Mouse (Mus musculus): ENCODE data around the gene Zdhhc4.
A peak's percentile ranks its signal among the peaks of the same experiment; 100 is the strongest.

Zdhhc4 gene

DNA sequence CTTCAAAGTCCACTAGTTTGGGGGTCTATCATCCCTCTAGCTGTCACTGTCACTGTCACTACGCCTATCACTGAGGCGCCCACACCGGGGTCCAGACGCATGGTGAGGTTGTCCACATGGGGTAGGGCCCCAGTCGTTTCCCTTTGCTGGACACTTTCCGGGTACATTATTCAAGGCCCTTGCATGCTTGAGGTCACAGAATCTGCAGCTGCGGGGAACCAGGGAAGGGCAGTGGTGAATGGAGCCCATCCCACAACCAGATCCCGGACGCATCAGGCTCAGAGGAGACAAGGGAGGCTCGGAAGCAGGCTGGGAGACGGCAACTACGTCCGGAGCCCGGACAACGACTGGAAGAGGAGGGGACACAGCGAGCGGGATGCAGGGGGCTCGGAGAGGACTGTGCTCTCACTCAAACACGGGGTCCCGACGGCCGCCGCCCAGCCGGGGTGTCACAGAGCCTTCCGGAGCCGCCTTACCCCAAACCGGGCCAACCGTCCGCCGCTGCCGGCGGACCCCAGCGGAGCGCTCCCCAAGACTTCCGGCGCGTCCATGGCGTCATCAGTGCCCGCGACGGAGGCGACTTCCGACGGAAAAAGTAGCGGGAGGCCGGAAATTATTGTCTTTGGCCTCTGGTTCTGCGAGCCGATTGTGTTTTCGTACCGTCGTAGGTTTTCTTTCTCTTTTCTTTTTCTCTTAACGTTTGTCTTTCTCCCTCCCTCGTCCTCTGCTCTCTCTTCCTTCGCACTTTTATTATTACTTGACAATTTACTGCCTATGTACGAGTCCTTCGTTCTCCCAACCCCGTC is at the start of gene Zdhhc4:
Gene Zdhhc4 (minus strand): TSS at position 567 of the 806 bp plus-strand sequence.
- peak; percentile 92 for DNase-seq

DNA sequence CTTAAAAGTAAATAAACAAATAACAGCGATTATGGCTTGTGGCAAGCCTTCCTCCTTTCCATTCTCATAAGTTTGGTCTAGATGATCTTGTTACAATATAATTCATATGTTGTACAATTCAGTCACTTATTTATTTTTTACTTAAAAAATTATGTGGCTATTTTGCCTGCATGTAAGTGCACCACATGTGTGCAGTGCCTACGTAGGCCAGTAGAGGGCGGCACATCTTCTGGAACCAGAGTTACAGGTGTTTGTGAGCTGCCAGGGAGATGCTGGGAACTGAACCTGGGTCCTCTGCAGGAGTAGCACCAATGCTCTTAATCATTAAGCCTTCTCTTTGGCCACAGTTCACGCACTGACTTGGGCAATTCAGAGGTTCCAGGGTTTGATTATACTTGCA is 47.1 kb upstream of the Zdhhc4 start:
- no peak for DNase-seq

DNA sequence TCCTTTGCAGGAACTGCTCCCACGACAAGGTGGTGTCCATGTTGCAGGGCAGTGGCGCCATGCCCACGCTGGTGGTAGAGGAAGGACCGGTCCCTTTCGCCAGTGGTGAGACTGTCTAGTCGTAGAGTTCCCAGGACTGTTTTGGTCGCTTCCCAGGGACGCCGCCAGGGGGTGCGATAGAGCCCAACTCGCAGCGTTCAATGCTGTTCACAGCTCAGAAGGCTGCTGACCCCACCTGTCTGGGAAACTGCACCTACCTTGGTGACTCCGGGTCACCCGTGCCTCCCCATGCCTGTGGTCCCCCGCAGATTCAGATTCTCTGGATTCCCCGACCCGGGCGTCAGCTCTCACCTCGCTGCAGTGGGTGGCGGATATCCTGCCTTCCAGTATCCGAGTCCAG is 46.2 kb upstream of the Zdhhc4 start:
- DNase-seq: peak; percentile 63

DNA sequence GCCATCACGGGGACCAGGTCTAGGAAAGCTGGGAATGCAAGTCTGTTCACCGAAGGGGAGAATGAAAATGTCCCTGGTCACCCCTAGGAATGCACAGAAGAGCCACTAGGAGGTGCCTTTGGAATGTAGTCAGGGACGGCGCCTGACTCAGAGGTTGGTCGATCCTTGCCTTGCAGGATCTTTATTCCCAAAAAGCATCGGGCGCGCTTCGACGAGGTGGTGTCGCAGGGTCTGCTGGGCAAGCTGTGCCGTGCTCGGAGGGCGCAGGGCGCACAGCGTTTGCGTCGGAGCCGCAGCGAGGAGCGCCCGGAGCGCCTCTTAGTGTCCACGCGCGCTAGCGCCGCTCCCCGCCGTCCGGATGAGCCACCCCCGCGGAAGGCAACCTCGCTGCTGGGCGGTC is 43.8 kb upstream of the Zdhhc4 start:
- DNase-seq: no peak

DNA sequence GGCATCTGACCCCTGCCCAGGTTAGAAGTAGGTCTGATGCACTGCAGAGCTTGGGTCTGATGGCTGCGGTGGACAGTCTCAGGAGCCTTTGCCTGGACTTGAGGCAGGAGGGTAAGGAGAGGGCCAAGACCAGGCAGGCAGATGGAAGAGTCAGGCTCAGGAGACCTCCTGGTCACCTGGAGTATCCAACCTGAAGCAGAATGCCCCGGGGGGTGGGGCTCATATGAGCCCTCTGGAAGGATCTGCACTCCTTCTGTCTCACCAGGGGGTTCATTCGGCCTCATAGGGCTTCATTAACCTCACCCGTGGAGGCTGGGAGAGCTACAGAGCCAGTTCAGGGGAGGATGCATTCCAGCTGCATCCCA is 42.1 kb upstream of the Zdhhc4 start:
- DNase-seq: no peak

DNA sequence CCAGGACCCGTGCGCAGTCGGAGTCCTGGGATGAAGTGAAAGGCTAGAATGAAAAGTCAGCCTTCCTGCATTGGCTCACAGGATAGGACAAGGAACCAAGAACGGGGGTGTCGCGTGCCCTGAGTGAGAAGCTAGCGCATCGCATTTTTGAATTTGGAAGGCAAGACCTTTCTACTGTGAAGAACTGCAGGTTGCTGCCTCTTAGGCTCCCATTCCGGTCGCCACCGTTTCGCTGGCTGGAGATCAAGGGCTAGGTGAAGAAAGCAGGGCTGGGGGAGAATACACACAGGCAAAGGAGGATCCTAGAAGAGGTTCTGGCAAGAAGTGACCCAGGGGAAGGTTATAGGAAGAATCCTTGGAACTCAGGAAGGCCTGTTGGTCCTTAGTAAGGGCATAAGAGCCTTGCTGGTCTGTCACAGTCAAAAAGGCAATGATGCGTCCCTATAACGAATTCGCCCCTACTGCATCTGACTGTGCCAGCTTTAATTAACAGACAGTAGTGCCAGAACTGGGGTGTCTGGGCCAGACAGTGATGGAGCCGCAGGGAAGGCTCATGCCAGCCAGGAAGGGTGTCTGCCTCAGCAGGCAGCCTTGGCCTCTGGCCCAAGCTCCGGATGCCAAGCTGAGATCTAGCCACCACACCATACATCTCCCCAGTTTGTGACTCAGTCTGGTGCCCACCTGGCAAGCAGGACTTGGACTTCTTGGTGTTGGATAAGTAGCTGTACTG is 41.5 kb upstream of the Zdhhc4 start:
- no peak for DNase-seq

DNA sequence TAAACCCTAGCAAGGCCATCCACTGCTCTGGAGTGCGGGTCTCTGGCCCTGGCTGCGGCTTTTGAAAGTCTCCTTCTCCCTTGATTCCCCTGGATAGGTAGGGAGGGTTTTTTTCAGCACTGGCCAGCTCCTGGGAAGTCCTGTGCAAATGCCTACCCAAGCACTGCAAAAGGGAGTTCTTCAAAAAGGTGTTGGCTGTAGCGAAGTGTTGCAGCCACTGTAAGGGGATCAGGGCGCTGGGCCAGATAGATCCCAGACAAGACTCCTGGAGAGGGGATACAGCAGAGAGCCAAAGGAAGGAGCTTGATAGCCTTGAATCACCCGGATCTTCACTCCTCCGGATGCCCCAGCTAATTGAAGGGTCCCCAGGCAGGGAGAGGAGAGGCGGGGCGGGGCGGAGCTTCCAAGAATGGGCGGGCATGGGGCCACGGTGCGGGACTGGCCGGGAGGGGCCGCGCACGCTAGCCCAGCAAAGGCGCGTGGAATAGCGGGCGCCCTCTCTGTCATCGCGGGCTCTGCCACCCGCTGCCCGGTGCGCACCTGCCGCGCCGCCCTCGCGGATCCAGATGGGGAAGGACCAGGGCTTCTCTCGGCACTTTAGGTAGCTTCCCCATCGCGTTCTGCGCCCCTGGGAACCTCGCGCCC is 40.7 kb upstream of the Zdhhc4 start:
- DNase-seq: no peak

DNA sequence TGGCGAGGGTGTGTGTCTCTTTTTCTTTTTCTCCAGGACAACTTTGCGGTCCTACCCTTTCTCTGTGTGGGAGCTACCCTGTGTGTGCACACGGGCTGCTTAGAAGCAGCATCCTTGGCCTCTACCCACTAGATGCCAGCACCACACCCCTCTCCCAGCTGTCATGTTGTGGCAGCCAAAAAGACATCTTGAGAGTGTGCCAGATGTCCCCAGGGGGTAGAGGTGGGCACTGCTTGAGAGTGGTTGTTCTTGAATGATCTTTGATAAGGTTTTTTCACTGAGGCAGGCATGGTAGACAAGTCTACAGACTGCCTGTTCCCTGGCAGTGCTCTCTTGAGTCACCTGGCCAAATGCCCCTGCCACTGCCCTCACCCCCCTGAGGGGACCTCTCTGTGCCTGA is 38.9 kb upstream of the Zdhhc4 start:
- no peak for DNase-seq

DNA sequence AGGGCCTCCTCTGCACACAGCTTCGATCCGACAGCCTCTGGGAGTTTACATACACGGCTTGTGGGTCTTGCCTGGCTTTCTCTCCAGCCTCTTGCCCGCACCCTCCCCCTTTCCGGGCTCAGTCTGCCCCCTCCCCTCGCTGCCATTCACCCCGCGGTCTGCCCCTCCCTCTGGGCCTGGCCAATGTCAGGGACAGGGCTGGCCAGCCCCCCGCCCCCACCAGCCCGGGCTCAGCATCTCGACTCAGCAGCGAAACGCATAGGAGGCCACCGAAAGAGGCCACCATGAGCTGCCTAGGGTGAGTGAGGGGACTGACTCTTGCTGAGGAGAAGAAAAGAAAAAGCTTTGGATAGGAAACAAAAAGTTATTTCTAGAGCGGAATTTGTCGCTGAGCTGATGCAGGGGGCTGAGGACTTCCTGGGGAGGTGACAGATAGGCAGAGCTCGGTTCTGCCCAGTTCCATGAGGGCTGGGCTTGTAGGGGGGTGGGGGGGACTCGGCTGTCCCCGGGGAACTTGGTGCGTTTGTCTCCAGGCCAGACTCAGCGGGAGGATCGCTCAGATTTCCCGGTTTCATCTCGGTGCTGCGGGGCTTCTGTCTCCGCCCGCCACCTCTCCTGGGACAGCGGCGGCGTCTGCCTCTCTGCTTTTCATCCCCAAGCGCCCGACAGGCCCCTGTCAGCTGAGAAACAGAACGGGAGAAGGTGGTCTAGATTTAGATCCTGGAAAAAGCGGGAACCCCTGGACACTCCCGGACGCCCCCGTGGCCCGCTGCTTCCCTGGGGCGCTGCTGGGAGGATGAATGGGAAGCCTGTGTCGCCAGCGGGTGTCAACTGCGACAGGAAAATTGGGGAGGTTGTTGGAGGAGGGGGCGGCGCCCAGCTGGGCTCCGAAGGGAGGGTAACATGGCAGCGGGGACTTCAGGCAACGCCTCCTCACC is 34.9 kb upstream of the Zdhhc4 start:
- DNase-seq: no peak

DNA sequence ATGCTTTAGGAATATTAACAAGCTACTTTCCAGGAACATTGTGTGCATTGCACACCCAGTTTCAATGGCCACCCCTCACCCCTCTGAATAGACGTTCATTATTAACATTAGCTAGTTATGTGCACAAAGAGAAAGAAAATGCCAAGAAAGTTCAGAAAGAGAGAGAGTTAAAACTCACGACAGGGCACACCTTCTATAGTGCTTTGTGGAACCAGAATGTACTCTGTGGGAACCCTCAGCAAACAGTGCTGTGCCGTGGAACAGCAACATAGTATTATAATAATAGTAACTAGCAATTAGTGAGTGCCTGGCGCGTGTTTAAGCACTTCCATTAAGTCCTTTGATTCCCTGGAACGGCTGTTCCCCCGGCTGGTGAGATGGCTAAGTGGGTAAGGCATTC is 32.4 kb upstream of the Zdhhc4 start:
- DNase-seq: no peak

DNA sequence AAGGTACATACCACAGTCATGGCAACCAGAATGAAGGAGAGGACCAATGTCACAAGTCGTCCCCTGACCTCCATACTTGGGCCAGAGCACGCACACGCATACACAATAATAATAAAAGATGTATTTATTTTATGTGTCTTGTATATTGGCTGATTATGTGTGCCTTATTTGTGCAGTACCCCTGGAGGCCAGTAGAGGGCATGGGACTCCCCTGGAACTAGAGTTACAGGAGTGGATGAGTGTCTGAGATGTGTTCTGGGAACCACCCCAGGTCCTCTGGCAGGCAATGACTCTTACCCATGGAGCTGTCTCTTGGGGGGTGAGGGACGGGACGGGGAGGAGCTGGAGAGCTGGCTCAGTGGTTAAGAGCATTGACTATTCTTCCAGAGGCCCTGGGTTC is 30.9 kb upstream of the Zdhhc4 start:
- peak; percentile 31 for DNase-seq

DNA sequence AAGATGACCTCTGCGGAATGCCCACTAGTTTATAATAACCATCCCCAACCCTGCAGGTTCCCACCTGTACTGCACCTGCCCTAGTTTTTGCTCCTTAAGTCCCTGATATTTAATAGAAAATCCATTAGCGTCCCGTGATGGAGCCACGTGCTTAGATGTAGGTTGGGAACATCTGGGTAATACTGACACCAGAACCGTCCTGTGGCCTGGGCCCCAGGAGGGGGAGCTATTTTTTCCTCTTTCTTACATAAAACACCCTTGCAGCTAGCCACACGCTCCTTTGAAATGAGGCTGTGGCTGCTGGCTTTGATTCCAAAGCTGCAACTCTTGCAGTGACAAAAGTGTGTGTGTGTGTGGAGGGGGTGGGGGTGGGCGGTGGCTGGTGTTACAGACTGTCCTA is 30.2 kb upstream of the Zdhhc4 start:
- no peak for DNase-seq

DNA sequence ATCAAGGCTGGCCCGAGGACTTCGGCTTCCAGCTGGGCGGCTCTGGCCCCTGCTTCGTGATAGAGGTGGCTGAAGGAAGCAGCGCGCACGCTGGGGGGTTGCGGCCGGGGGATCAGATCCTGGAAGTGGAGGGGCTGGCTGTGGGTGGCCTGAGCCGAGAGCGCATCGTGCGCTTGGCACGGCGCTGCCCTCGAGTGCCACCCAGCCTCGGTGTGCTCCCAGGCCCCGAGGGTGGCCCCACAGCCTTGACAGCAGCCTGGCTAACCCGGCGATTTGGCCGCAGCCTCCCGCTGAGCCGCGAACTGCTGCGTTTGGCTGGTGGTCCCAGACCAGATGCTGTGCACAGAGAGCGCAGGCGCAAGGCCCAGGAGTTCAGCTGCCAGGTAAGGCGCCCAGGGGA is 28.5 kb upstream of the Zdhhc4 start:
- no peak for DNase-seq

DNA sequence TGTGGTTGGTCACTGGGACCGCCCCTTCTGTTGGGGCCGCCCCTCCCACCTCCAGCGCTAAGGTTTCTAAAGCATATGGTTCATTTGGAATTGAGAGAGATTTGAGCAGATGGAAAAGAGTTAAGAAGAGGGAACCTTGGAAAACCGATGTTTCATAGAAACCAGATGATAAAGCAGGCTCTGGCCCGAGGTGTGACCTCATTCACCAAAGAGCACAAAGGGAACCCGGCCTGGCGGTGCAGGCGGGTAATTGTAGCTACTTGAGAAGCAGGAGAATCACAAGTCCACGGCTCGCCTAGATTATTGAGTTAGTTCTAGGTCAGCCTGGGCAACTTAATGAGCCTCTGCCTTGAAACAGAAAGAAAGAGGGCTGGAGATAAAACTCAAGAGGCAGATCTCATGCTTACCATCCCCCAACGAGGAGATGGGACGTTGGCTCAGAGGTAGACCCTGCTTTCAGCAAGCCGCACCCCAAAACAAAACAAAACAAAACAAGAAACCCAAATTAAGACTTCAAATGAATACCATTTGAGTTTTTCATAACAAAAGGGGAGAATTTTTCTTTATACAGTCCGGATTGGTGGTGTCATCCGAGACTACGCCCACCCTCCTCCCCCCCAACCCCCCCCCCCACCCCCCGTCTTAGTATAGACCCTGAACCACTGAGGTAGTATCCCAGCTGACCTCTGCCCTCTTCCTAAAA is 27.8 kb upstream of the Zdhhc4 start, which contains the start of gene Grid2ip:
Gene Grid2ip (plus strand): TSS at position 653 of the 703 bp plus-strand sequence.
- no peak for DNase-seq

DNA sequence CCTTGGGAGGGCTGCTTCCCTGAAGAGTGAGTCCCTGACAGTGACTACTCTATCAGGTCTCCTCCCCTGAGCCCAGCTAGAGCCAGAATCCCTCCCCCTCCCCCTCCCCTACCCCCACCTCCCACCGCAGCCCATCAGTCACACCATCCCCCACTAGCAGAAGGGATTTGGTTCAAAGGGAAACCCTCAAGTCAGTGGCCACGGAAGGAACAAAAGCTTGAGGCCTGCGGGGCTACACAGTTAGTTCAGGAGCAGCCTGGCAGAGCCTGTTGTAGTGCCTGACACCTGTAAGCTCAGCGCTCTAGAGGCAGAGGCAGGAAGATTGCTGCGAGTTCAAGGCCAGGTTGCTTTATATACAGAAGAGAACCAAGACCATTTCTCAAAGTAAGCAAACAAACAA is 27.0 kb upstream of the Zdhhc4 start:
- DNase-seq: no peak

DNA sequence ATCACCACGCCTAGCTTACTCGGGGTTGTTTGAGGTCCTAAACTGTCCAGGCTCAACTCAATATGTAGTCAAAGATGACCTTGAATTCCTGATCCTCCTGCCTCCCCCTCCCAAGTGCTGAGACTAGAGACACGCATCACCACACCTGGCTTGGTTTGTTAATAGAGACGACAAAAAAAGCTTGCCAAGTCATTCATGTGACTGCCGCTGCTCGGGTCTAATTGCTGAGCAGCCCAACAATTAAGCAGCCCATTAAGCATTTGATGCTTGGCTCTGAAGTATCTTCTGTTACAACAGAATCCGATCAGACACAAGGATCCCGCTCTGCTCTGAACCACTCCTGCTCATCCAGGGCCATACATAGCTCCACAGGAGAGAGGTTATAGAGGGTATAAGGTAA is 17.3 kb upstream of the Zdhhc4 start:
- DNase-seq: no peak

DNA sequence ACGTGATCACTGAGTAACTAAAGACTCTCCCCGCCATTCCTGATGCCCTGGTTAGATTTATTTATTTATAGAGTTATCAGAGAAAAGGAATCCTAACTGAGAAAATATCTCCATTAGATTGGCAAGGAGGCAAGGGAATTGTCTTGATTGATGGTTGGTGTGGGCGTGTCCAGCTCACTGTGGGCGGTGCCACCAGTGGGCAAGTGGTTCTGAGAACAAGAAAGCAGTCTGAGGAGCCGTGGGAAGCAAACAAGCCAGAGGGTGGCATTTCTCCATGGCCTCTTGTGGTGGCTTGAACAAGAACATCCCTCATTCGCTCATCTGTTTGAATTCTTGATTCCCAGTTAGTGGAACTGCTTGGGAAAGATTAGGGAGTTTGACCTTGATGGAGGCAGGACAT is 10.5 kb upstream of the Zdhhc4 start:
- DNase-seq: no peak

DNA sequence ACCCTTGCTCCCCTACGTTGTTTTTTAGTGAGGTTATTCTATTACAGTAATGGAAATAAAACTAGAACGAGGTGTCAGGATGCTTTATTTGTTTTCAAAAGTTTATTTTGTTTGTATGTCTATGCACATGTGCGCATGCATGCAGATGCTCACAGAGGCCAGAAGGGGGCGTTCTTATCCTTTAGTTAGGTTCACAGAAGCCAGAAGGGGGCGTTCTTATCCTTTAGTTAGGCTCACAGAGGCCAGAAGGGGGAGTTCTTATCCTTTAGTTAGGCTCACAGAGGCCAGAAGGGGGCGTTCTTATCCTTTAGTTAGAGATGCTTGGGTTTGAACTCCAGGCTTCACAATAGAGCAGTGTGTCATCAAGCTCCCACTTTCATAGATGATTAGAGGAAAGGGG is 7.5 kb upstream of the Zdhhc4 start:
- no peak for DNase-seq

DNA sequence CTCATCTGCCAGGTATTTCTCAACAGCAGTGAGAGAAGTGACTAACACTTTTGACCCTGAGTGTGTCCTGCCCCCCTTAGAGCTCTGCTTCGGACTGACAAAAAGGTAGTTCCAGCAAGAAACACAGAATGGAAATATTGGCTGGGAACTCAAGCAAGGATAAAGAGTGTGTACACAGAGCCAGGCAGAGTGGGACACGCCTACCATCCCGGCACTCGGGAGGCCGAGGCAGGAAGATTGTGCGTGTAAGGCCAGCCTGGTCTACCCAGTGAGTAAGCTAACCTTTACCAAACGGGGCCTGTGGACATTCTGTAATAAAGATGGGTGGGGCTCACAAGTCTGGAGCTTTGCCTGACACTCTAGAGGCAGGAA is 6.0 kb upstream of the Zdhhc4 start:
- no peak for DNase-seq

DNA sequence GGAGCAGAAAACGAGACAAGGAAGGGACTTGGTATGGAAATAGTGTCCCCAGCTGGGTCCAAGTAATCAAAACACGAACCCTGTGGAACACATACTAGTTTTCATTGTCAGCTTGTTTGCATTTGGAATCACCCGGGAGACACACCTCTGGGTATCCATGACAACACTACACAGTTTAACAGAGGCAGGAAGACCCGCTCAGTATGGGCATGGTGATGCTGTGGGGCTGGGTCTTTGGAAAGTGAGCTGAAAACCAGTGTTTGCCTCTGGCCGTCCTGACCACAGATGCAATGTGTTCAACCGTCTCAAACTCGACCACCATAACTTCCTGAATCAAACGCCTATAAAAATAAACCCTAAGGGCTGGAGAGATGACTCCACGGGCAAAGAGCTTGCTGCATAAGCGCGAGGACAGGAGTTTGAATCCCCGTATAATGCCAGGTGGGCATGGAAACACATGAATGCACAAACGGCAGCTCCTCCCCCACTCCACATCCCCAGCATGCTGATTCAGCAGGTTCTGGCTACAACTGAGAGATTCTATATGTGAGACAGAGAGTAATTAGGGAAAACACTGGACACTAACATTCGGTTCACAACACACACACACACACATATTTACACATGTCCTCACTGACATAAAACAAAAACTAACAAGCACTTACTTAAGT is 5.5 kb upstream of the Zdhhc4 start:
- no peak for DNase-seq

DNA sequence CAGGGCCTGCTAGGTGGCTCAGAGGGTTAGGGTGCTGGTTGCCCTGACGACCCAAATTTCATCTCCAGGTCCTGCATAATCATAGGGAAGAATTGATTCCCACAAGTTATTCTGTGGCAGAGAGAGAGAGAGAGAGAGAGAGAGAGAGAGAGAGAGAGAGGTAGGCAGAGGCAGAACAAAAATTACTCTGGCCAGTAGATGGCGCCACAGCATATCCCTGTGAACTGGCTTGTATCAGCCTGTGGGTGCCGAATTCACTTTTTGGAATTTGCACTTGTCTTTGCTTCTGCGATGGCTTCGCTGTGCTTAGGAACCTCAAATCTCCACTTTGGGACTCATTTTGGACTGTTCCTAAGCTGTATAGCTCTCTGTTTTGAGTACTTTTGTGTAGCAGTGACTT is 4.8 kb upstream of the Zdhhc4 start:
- DNase-seq: peak; percentile 65

DNA sequence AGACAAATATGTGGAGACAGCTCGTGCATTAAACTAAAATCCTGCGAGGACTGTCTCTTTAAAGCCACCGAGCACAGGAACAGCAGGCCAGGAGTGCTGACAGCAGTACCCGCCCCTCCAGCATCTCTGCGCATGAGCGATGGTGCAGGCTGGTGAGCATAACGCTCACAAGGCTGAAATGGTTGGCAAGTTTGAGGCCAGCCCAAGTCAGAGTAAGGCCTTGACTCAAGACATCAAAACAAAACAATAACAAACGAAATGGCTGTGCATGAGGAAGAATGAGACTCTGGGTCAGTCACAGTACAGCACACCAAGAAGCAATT is 11.8 kb downstream of the Zdhhc4 start:
- no peak for DNase-seq
